Mouse (Mus musculus) naive thymus-derived CD4-positive, alpha-beta T cell, adult 2 months (primary cell): ENCODE measurements around the gene Mucl2.
"Not testable (repeated sequence)": the region's sequence is repeated elsewhere in the genome, so short reads cannot be mapped to it uniquely, and the experiment has no call there.

Experiments
- DNase-seq: peaks from one replicate; pipeline ENCODE4 v3.0.0-alpha.2; 2011; ENCODE audit warnings: low read depth

Gene Mucl2

DNA sequence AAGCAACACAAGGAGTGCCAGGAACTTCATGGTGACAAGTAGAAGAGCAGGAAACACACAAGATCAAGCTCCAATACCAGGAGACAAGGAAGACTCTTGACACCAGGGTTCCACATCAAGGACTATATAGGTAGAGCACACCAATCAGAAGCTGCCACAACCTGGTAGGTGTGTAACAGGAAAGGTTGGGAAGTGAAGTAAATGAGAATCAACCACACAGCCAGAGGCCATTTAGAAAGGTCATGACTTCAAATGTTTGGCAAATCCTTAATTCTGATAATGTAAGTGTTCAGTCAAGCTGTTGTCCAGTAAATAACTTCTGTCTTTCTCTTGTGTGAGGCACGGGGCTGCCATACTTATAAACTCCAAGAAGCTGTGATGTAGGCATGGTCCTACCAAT lies at the start of gene Mucl2:
Gene Mucl2, minus strand, starts transcription at position 101 of the 400 bp plus-strand sequence.
- DNase-seq = no peak

DNA sequence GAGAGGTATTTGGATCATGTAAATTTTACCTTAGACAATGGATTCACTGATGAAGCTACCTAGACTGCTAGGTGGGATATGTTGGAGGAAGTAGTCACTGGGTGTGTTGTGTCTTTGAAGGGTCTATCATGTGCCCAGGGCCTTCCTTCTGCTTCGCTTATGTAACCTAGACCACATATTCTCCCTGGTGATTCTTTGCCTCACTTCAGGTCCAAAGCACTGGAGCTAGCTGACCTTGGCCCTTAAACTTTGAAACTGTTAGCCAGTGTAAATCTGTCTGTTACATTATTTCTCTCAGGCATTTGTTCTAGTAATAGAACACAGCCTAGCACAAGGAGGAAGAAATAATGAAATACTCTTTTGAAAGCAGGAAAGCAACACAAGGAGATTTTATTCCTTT lies 13.9 kb upstream of the Mucl2 start:
- DNase-seq = not testable (repeated sequence)
